Mouse (Mus musculus) forebrain, embryonic 10.5 days (tissue): ENCODE results near the gene Plvap. TPM values are rescaled to one million over a fixed set of nuclear protein-coding genes. Genes with fewer than 3 reads are reported as not detected.

ENCODE experiments used
- DNase-seq: peaks from one replicate; pipeline ENCODE4 v3.0.0-alpha.2; 2017; ENCODE audit warnings: low spot score; ENCODE audit errors: extremely low spot score
- H3K27ac ChIP-seq: fragments of 300-500 bp; sonication (generic); 2 replicates; pipeline ENCODE4 v1.5.1; 2016; ENCODE audit warnings: mild to moderate bottlenecking
- H3K27me3 ChIP-seq: fragments of 300-500 bp; sonication (generic); 2 replicates; pipeline ENCODE4 v1.6.1; 2016; ENCODE audit warnings: mild to moderate bottlenecking; ENCODE audit not compliant: poor library complexity, severe bottlenecking
- H3K36me3 ChIP-seq: fragments of 300-500 bp; sonication (generic); replicated peaks from 2 replicates; pipeline ENCODE4 v1.6.1; 2016; ENCODE audit warnings: mild to moderate bottlenecking, moderate library complexity
- H3K4me1 ChIP-seq: fragments of 300-500 bp; sonication (generic); 2 replicates; pipeline ENCODE4 v1.6.1; 2016
- H3K4me3 ChIP-seq: fragments of 300-500 bp; sonication (generic); 2 replicates; pipeline ENCODE4 v1.5.1; 2016; ENCODE audit warnings: mild to moderate bottlenecking, moderate library complexity
- H3K9me3 ChIP-seq: fragments of 300-500 bp; sonication (generic); 2 replicates; pipeline ENCODE4 v1.6.1; 2016; ENCODE audit warnings: mild to moderate bottlenecking, moderate library complexity
- WGBS: fragments of 180-500 bp; shearing (Covaris S2); methylation state at CpG from one replicate; pipeline ENCODE4 v1.1.7; 2016; 5-methylcytosine and 5-hydroxymethylcytosine counted together
- polyA plus RNA-seq: library from polyadenylated mRNA; unstranded; fragments of >200 nt; fragmentation: Nextera tagmentation; extraction: Ambion mirVana; gene quantifications from 2 replicates; pipeline ENCODE4 v1.2.1, GENCODE M21; 2016

The Plvap gene
- polyA plus RNA-seq, 1 experiment from 2014 or later = 43.3 TPM

GRCm38 (mm10) chr8:71476099-71476940 is 35.2 kb downstream of the Plvap start:
- peak overlapping the region; percentile 90 for H3K27ac ChIP-seq
- peaks cover 77% of the 10 kb centered on the region for H3K36me3 ChIP-seq
- peaks cover 37% of the 10 kb centered on the region for H3K4me1 ChIP-seq
- peak overlapping the region; percentile 68 for H3K4me3 ChIP-seq
- WGBS = under 1% methylated on average over 115 of the region's 121 CpGs
- H3K9me3 ChIP-seq = no peaks in the 10 kb centered on the region
- DNase-seq = peak; percentile 75
- peaks cover 32% of the 10 kb centered on the region for H3K27me3 ChIP-seq

DNA sequence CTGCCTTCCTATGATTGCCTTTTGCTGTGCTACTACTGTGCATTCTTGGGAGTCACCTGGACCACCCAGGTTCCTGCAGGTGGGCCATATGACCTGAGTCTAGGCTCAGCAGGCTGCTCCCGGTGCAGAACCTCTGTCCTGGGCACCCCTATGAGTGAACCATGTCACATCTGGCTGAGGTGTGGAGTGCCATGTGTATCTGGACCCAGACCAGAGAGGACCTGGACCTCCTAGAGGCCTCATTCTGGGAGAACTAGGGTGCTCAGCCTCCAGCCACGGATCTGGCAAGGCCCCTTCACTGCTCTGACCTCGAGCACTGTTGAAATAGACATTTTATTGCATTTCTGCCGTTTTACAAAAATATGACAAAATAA is 35.9 kb downstream of the Plvap start:
- WGBS = 31% methylated on average over 4 of the region's 4 CpGs

DNA sequence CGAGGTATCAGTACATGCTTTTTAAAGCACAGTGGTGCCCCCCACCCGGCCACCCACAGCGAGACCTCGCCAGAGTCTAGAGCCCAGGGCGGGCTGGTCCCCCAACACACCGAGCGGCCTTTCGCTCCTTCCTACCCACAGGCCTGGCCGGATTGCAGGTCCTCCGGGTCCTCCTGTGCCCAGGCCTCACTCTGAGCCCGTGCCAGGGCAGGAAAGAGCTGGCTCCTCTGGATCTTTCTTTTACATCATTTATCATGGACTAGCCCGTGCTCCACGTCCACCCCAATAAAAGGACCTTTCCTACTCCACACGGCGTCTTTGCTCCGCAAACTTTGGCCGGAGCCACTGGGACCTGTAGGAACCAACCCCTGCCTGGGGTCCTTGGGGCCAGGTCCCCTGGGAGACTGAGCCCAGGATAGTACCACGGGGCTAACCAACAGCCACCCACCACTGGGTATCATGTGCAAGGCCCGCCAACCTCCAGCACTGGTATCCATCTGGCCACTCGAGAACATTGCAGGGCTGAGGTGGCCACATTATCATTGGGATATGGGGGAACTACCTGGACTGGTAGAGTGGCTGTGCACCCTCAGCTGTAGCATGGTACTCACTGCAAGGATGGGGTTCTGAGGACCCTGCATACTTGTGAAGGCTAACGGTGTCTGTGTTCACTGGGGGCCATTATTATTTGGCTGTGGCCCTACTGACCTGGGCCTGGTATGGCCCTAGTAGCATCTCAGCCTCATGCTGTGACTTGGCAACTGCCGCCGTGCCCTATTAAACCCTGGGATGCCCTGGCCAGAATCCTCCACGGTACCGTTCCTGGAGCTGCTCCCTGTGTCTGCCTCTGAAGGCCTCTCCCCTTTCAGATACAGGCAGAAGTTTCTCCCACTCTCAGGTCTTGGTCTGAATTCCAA is 36.5 kb downstream of the Plvap start:
- H3K4me3 ChIP-seq = peak overlapping the region; percentile 68
- no peaks in the 10 kb centered on the region for H3K9me3 ChIP-seq
- no peak overlapping the region for H3K27ac ChIP-seq
- H3K27me3 ChIP-seq = peaks cover 19% of the 10 kb centered on the region
- 91% methylated on average over 25 of the region's 25 CpGs for WGBS
- peaks cover 36% of the 10 kb centered on the region for H3K4me1 ChIP-seq
- DNase-seq = no peak
- peaks cover 76% of the 10 kb centered on the region for H3K36me3 ChIP-seq

More for the DNA sequence above, 35.9 kb downstream of the Plvap start:
- H3K4me1 ChIP-seq = peaks cover 32% of the 10 kb centered on the region
- DNase-seq = no peak
- no peaks in the 10 kb centered on the region for H3K9me3 ChIP-seq
- peaks cover 77% of the 10 kb centered on the region for H3K36me3 ChIP-seq
- peak overlapping the region; percentile 68 for H3K4me3 ChIP-seq
- peak overlapping the region; percentile 90 for H3K27ac ChIP-seq
- H3K27me3 ChIP-seq = peaks cover 26% of the 10 kb centered on the region

DNA sequence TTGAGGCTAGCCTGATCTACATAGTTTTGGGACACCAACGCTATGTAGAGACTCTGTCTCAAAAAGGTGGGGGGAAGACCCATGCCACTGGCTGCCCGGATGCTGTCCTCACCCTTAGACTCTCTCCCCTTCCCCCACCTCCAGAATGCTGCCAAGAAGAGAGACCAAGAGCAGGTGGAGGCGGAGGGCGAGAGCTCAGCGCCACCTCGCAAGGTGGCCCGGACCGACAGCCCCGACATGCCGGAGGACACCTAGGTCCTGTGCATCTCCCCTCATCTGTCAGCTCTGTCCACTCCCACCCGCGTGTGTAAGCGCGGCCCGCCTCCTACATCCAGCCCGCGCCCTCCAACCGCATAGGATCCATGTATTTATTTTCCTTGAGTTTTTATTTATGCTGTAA is 37.2 kb downstream of the Plvap start:
- Histone ChIP-seq H3K27me3 (peaks cover 19% of the 10 kb centered on the region), H3K9me3 (no peaks in the 10 kb centered on the region), H3K4me3 (peak overlapping the region; percentile 68; the same call in 1 of the 2 replicates), H3K36me3 (peaks cover 69% of the 10 kb centered on the region), H3K4me1 (peaks cover 43% of the 10 kb centered on the region), H3K27ac (no peak overlapping the region)
- no peak for DNase-seq
- WGBS = 96% methylated on average over 18 of the region's 18 CpGs

- H3K4me3 ChIP-seq = no peak overlapping the region
- WGBS = 89% methylated on average over 8 of the region's 8 CpGs
- no peak overlapping the region for H3K27ac ChIP-seq
- peaks cover 5% of the 10 kb centered on the region for H3K27me3 ChIP-seq
- peaks cover 56% of the 10 kb centered on the region for H3K36me3 ChIP-seq
- H3K4me1 ChIP-seq = peaks cover 46% of the 10 kb centered on the region
- no peak for DNase-seq
- no peaks in the 10 kb centered on the region for H3K9me3 ChIP-seq
Observed at GRCm38 (mm10) chr8:71472601-71473386, 38.8 kb downstream of the Plvap start.

DNA sequence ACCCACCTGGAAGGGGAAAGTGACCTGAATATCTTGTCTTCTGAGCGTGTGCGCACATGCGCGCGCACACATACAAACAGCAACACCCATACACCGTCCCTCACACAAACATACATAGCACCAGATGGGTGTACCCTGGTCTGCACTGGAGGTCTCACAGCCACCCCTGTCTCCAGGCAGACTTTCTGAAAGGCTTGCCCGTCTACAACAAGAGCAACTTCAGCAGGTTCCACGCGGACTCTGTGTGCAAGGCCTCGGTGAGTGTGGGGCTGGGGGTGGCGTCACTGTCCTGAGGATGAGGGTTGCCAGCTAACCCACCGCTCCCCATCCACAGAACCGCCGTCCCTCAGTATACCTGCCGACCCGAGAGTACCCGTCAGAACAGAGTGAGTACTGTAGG is 39.7 kb downstream of the Plvap start:
- no peak for DNase-seq
- 97% methylated on average over 17 of the region's 17 CpGs for WGBS
- no peaks in the 10 kb centered on the region for H3K27me3 ChIP-seq
- peaks cover 37% of the 10 kb centered on the region for H3K4me1 ChIP-seq
- H3K4me3 ChIP-seq = no peak overlapping the region
- no peaks in the 10 kb centered on the region for H3K9me3 ChIP-seq
- H3K27ac ChIP-seq = no peak overlapping the region
- peaks cover 59% of the 10 kb centered on the region for H3K36me3 ChIP-seq

- peaks cover 29% of the 10 kb centered on the region for H3K4me1 ChIP-seq
- H3K4me3 ChIP-seq = peak overlapping the region; percentile 96; the same call in 1 of the 2 replicates
- no peak overlapping the region for H3K27ac ChIP-seq
- H3K9me3 ChIP-seq = no peaks in the 10 kb centered on the region
- peaks cover 67% of the 10 kb centered on the region for H3K36me3 ChIP-seq
- WGBS = 88% methylated on average over 5 of the region's 5 CpGs
- no peaks in the 10 kb centered on the region for H3K27me3 ChIP-seq
- peak; percentile 13 for DNase-seq
Observed at GRCm38 (mm10) chr8:71470913-71471255, 40.7 kb downstream of the Plvap start.

DNA sequence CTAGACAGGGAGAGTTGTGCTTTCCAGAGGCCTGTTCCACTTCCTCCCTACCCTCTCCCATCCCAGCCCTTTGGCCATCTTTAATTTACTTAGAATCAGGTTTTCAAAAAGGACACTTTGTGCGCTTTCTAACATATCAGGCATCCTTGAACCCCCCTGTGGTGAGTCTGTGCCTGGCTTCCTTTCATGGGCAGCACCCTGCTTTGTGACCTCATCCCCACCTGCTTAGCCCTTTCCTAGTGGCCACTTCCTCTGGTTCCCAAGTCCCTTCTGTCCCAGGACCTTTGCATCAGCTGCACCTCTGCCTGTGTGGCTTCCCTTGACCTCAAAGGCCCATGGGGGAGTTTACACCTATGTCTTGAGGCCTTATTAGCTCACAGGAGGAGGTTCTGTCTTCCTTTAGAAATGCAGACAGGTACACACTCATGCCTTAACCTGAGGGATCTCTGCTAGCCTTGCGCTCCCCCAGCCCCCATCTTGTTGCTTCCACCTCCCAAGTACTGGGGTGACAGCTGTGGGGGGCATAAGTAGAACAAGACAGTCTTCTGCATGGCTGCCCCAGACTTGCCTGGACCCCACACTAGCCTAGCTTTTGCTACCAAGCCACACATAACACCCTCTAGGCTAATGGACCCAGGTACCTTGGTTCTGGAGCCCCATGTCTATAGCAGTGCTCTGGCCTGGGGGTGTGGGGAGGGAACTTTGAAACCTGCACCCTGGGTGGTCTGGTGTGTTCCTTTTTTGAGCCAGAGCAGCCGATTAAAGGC is 41.2 kb downstream of the Plvap start:
- Histone ChIP-seq H3K27ac (peak overlapping the region; percentile 93; the same call in 1 of the 2 replicates), H3K9me3 (no peaks in the 10 kb centered on the region), H3K4me3 (peak overlapping the region; percentile 96), H3K27me3 (no peaks in the 10 kb centered on the region), H3K4me1 (peaks cover 29% of the 10 kb centered on the region), H3K36me3 (peaks cover 64% of the 10 kb centered on the region)
- 83% methylated on average over 3 of the region's 3 CpGs for WGBS
- peak; percentile 13 for DNase-seq

DNA sequence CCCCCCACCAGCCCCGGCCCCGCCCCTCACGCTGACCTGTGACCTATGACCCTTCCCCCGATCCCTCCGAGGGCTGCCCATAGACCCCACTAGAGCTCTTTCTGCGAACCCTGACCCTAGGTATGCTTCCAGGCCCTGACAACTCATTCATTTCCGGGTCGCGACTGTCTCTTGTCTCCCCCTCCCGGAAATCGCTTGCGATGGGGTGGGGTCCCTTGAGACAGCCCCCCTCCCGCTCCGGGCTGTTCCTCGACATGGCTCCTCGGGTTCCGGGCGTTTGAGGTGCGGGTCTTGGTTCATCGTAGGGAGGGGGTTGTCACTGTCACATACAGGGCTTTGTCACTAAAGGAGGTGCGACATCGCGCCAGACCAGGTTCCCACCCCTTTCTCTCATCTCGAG is 42.1 kb downstream of the Plvap start:
- Histone ChIP-seq H3K36me3 (peaks cover 54% of the 10 kb centered on the region), H3K27ac (peak overlapping the region; percentile 93), H3K4me3 (peak overlapping the region; percentile 96), H3K9me3 (no peaks in the 10 kb centered on the region), H3K4me1 (peaks cover 31% of the 10 kb centered on the region), H3K27me3 (no peaks in the 10 kb centered on the region)
- DNase-seq = peak; percentile 49
- 1% methylated on average over 24 of the region's 24 CpGs for WGBS

DNA sequence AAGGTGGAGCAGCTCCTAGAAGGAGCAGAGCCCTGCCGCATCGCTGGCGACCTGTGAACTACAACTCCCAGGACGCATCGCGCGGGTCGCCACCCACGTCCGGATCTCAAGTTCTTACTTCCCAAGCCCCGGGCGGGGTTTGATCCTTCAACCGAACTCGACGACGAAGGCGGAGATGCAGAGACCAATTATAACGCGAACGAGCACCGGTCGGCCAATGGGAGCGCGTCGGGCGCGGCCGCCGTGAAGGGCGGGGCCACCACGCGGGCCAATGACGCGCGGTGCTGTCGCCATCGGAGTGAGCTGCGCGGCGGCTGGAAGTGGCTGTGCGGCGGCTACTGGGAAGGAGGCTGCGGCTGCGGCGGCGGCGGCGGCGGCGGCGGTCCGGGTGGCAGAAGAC is 42.6 kb downstream of the Plvap start, which contains the start of gene Dda1:
Gene Dda1, plus strand, starts transcription at position 284 of the 400 bp plus-strand sequence.
- H3K4me3 ChIP-seq = peak within 1 kb of the TSS; percentile 96
- peaks cover 49% of the 10 kb centered on the region for H3K36me3 ChIP-seq
- DNase-seq = peak; percentile 97
- H3K4me1 ChIP-seq = peaks cover 36% of the 10 kb centered on the region
- H3K27me3 ChIP-seq = no peaks in the 10 kb centered on the region
- H3K27ac ChIP-seq = peak within 1 kb of the TSS; percentile 93
- WGBS = under 1% methylated on average over 50 of the region's 52 CpGs
- H3K9me3 ChIP-seq = no peaks in the 10 kb centered on the region

GRCm38 (mm10) chr8:71468001-71468400 is 43.6 kb downstream of the Plvap start:
- DNase-seq = no peak
- H3K4me1 ChIP-seq = peaks cover 43% of the 10 kb centered on the region
- 82% methylated on average over 1 of the region's 1 CpGs for WGBS
- H3K4me3 ChIP-seq = no peak overlapping the region
- peaks cover 40% of the 10 kb centered on the region for H3K36me3 ChIP-seq
- no peaks in the 10 kb centered on the region for H3K27me3 ChIP-seq
- H3K9me3 ChIP-seq = no peaks in the 10 kb centered on the region
- H3K27ac ChIP-seq = no peak overlapping the region
